Mouse (Mus musculus) left cerebral cortex, adult 2 months (tissue): ENCODE data around the gene Celf3. TPM values are rescaled to one million over a fixed set of nuclear protein-coding genes. Genes with fewer than 3 reads are reported as not detected.
A peak's percentile ranks its signal among the peaks of the same experiment; 100 is the strongest.

ENCODE experiments used
- DNase-seq, 2 experiments: peaks; one replicate each; pipeline ENCODE4 v3.0.0; 2021 to 2022; ENCODE audit warnings: low spot score in 2 of 2, mixed read lengths in 1 of 2; ENCODE audit errors: extremely low spot score in 1 of 2
- H3K27ac ChIP-seq: fragments of 200-600 bp; 2 replicates; pipeline ENCODE4 v1.8.1; 2022
- H3K4me3 ChIP-seq: fragments of 200-600 bp; 2 replicates; pipeline ENCODE4 v1.8.1; 2022
- CTCF ChIP-seq: fragments of 200-600 bp; IDR thresholded peaks from 2 replicates; pipeline ENCODE4 v1.8.1; 2022; ENCODE audit warnings: antibody characterized with exemption, mild to moderate bottlenecking, moderate library complexity
- intact Hi-C: fragments of 180-260 bp; cut with DNase I; formaldehyde crosslinking; loops from one replicate; pipeline ENCODE4 v1.15.1; 2025
- total RNA-seq, 2 experiments: library from RNA; stranded (reverse); gene quantifications; 2 replicates each; pipeline ENCODE4 v1.2.3; 2021

Celf3 gene
- total RNA-seq, 2 experiments from 2014 or later = 159 to 177 TPM

GRCm38 (mm10) chr3:94480291-94480884 is 2.3 kb downstream of the Celf3 start, which contains the start of gene Riiad1:
Gene Riiad1, minus strand, starts transcription at chr3:94480341.
- intact Hi-C loops = no loop called here
- H3K4me3 ChIP-seq = peak within 1 kb of the TSS; percentile 74
- H3K27ac ChIP-seq = peak within 1 kb of the TSS; percentile 98
- no peak for DNase-seq
- TF ChIP-seq CTCF = no peak

DNA sequence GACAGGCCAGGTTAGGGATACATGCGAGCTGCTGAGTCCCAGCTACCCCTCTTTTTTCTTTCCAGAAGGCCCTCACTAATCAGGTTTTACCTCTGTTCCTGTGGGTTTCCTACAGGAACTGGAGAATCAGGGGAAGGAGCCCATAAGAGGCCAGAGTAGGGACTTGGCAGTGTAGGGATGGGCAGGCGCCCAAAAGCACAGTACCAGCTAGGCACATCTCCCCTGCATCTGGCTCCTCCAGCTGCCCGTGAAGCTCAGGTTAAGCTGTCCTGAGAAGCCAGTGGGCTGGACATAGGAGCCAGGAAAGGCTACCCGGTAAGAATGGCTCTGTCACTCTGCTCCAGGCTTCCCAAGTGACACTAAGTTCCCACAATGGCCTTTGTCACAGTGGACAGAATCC is 3.3 kb downstream of the Celf3 start:
- intact Hi-C loops = no loop called here
- no peak for TF ChIP-seq CTCF
- H3K27ac ChIP-seq = peak overlapping the region; percentile 78
- peak overlapping the region; percentile 13; the same call in 1 of the 2 replicates for H3K4me3 ChIP-seq
- DNase-seq = no peak

GRCm38 (mm10) chr3:94482764-94483385 is 4.8 kb downstream of the Celf3 start:
- intact Hi-C loops = no loop called here
- 0 out of 2 replicates have a peak overlapping the region, but pooled peaks have one; percentile 13 for H3K4me3 ChIP-seq
- H3K27ac ChIP-seq = peak overlapping the region; percentile 98
- no peak for DNase-seq
- TF ChIP-seq CTCF = no peak

DNA sequence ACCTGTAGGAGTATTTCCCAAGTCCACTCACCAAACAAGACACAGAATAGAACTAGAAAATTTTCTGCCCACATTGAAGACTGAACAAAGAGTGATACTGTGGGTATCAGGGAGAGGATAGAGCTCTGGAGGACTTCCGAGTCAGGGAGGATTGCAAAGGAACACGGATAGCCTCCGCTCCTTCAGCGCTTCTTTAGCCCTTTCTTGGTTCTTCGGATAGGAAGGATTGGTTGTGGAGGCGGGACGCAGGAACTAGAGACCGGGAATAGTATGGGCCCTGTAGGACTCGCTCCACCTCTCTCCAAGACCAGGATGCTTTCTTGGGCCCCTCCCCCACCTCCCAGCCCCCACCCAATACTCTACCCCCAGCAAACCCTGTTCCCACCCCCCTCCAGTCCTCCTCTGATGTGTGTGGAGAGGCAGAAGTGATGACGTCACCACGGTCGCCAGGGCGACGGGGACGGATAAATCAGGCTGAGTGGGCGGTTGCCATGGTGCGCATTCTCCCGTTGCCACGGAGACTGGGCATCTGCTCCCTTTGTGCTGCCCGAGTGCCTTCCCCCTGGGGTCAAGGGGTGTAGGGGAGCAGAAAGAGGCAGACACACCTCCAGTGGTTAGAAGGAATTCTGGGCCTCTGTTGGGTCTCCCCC is 5.8 kb downstream of the Celf3 start:
- TF ChIP-seq CTCF = no peak
- intact Hi-C loops = no loop called here

GRCm38 (mm10) chr3:94485922-94486321 is 7.8 kb downstream of the Celf3 start:
- intact Hi-C loops = no loop called here
- no peak for DNase-seq
- peak overlapping the region; percentile 98 for H3K27ac ChIP-seq

More for the DNA sequence above, 5.8 kb downstream of the Celf3 start:
- Histone ChIP-seq H3K27ac (peak overlapping the region; percentile 98), H3K4me3 (peak overlapping the region; percentile 22; the same call in 1 of the 2 replicates)
- DNase-seq = peak; percentile 96

DNA sequence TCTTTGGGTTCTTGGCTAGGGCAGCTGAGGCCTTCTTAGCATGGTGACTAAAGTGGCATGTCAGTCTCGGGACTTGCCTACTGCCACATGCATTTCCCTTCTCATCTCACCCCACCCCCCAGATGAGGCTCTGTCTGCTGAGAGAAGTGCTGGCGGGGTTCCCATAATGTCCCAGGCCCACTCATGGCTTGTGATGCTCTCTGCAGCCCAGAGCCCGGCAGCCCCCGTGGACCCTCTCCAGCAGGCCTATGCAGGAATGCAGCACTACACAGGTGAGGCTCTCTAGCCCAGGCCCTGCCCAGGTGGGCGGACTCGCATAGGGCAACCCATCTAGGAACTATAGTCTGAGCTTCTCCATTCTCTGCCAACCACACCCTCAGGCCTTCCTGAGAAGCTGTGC is 9.5 kb downstream of the Celf3 start:
- no peak overlapping the region for H3K4me3 ChIP-seq
- no peak for DNase-seq
- TF ChIP-seq CTCF = no peak
- H3K27ac ChIP-seq = peak overlapping the region; percentile 80
- intact Hi-C loops = no loop called here

More at GRCm38 (mm10) chr3:94485922-94486321, 7.8 kb downstream of the Celf3 start:
- H3K4me3 ChIP-seq = no peak overlapping the region
- no peak for TF ChIP-seq CTCF

GRCm38 (mm10) chr3:94497162-94497561 is 19.1 kb downstream of the Celf3 start:
- Histone ChIP-seq H3K4me3 (no peak overlapping the region), H3K27ac (no peak overlapping the region)
- no peak for TF ChIP-seq CTCF
- DNase-seq = no peak
- intact Hi-C loops = no loop called here

DNA sequence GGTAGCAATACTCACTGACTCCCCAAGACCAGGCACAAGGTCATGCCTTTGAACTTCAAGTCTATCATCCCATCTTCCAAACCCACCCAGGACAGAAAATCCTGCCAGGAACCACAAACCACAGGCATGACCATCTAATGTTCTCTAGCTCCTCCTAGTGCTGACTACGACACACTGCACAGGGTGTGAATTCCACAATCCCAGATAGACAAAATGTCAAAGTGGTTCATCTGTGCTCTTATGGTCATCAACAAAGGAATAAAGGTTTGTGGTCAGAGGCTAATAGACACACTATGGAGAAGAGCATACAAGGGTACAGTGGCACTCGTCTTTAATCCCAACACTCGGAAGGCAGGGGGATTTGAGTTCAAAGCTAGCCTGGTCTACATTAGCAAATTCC is 24.1 kb downstream of the Celf3 start:
- DNase-seq = no peak

DNA sequence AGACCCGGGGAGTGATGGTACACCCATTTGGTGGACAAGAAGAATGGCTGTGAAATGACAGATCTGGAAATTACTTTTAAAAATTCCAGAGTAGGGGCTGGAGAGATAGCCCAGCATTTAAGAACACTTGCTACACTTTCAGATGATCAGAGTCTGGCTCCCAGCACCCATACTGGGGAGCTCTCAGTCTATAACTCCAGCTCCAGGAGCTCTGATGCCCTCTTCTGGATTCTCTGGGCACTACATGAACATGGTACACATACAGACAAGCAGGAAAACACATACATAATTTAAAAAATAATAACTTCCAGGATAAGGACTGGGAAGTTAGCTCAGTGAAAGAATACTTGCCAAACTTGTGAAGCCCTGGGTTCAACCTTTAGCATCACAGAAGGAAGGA is 28.6 kb downstream of the Celf3 start:
- DNase-seq = no peak
- no peak overlapping the region for H3K4me3 ChIP-seq
- no peak overlapping the region for H3K27ac ChIP-seq
- peak; percentile 35 for TF ChIP-seq CTCF
- intact Hi-C loops = no loop called here

More for the DNA sequence above, 24.1 kb downstream of the Celf3 start:
- TF ChIP-seq CTCF = peak; percentile 84
- H3K4me3 ChIP-seq = no peak overlapping the region
- intact Hi-C loops = loop anchor here (1.0 to 5.0 kb wide), 2 partner anchors 46 to 135 kb away; no protein-coding TSS in a partner anchor
- no peak overlapping the region for H3K27ac ChIP-seq

- Histone ChIP-seq H3K4me3 (no peak overlapping the region), H3K27ac (no peak overlapping the region)
- intact Hi-C loops = no loop called here
- no peak for TF ChIP-seq CTCF
- no peak for DNase-seq
These were observed 48.6 kb downstream of the Celf3 start for GRCm38 (mm10) chr3:94526731-94527130.

- intact Hi-C loops = loop anchor here (2.0 to 10.0 kb wide), 3 partner anchors 67 to 371 kb away; no protein-coding TSS in a partner anchor
- DNase-seq = no peak
- TF ChIP-seq CTCF = peak; percentile 62
- no peak overlapping the region for H3K4me3 ChIP-seq
- H3K27ac ChIP-seq = no peak overlapping the region
These were observed 55.9 kb downstream of the Celf3 start for GRCm38 (mm10) chr3:94533968-94534367.

DNA sequence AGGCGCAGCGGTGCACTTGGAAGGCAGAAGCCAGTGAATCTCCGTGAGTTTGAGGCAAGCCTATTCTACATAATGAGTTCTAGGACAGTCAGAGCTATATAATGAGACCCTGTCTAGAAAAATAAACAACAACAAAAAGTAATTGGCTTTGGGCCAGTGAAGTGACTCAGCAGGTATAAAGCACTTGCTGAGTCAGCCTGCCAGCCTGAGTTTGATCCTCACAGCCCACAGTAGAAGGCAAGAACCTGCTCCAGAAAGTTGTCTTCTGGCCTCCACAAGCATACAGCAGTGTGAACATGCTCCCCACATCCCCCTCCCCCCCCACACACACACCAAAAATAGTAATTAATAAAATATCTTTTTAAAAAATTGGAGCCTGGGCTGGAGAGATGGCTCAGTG is 59.1 kb downstream of the Celf3 start:
- intact Hi-C loops = loop anchor here (10.0 kb wide), 1 partner anchor 368 kb away; no protein-coding TSS in a partner anchor
- Histone ChIP-seq H3K4me3 (no peak overlapping the region), H3K27ac (no peak overlapping the region)
- no peak for DNase-seq
- TF ChIP-seq CTCF = no peak

Other genes starting within 250 kb of the Celf3 start
- gene Gm4778, start 214.3 kb upstream of the Celf3 start, total RNA-seq = not detected
- gene Them4, start 168.2 kb upstream of the Celf3 start, total RNA-seq = 10 to 100 TPM; 17.6 to 19.0 TPM
- gene Them5, start 136.2 kb upstream of the Celf3 start, total RNA-seq = not detected
- gene C2cd4d, start 115.9 kb upstream of the Celf3 start, total RNA-seq = under 1 TPM in 1 of 2 experiments, not detected in 1; 0.44 TPM
- under 1 TPM; 0.52 to 0.91 TPM for gene Rorc, start 105.5 kb upstream of the Celf3 start, total RNA-seq
- gene Lingo4, start 79.8 kb upstream of the Celf3 start, total RNA-seq = 1 to 10 TPM in 1 of 2 experiments, under 1 TPM in 1; 0.72 to 1.1 TPM
- 10 to 100 TPM; 38.8 to 38.9 TPM for gene Tdrkh, start 65.0 kb upstream of the Celf3 start, total RNA-seq
- 10 to 100 TPM; 38.6 to 41.6 TPM for gene Mrpl9, start 35.0 kb upstream of the Celf3 start, total RNA-seq
- not detected for gene Oaz3, start 34.4 kb upstream of the Celf3 start, total RNA-seq
- 1 to 10 TPM; 4.4 to 5.8 TPM for gene Riiad1, start 2.0 kb downstream of the Celf3 start, total RNA-seq
- gene Snx27, start 104.4 kb downstream of the Celf3 start, total RNA-seq = 100 to 1,000 TPM; 102 to 107 TPM
- gene Gm10972, start 164.8 kb downstream of the Celf3 start, total RNA-seq = not detected
- gene Tuft1, start 180.6 kb downstream of the Celf3 start, total RNA-seq = 1 to 10 TPM; 1.8 to 1.9 TPM
- gene Selenbp2, start 215.3 kb downstream of the Celf3 start, total RNA-seq = 1 to 10 TPM in 1 of 2 experiments, not detected in 1; 1.1 TPM